Mouse (Mus musculus) lung, postnatal 0 days (tissue): ENCODE results near the gene Tmem60. TPM values are rescaled to one million over a fixed set of nuclear protein-coding genes. Genes with fewer than 3 reads are reported as not detected.

ENCODE experiments used
- ATAC-seq: fragments of 200-750 bp; cut with Nextera tagmentation; 2 replicates; pipeline ENCODE4 v1.8.0; 2017; ENCODE audit warnings: moderate library complexity
- DNase-seq: peaks from one replicate; pipeline ENCODE4 v3.0.0-alpha.2; 2016; ENCODE audit warnings: low spot score
- H3K27ac ChIP-seq: fragments of 300-500 bp; sonication (generic); 2 replicates; pipeline ENCODE4 v1.5.1; 2014; ENCODE audit warnings: antibody characterized with exemption, mild to moderate bottlenecking, low read length, mixed read lengths
- H3K27me3 ChIP-seq: fragments of 300-500 bp; sonication (generic); replicated peaks from 2 replicates; pipeline ENCODE4 v1.6.1; 2014; ENCODE audit warnings: low read length, mixed read lengths; ENCODE audit not compliant: insufficient read depth
- H3K36me3 ChIP-seq: fragments of 300-500 bp; sonication (generic); 2 replicates; pipeline ENCODE4 v1.6.1; 2014; ENCODE audit warnings: low read length, mixed read lengths; ENCODE audit not compliant: insufficient read depth
- H3K4me1 ChIP-seq: fragments of 300-500 bp; sonication (generic); 2 replicates; pipeline ENCODE4 v1.6.1; 2014; ENCODE audit warnings: antibody characterized with exemption, low read depth, low read length, mixed read lengths; ENCODE audit not compliant: insufficient read depth
- H3K4me2 ChIP-seq: fragments of 300-500 bp; sonication (generic); replicated peaks from 2 replicates; pipeline ENCODE4 v1.6.1; 2014; ENCODE audit warnings: low read depth, mild to moderate bottlenecking, low read length, moderate library complexity, mixed read lengths
- H3K4me3 ChIP-seq: fragments of 300-500 bp; sonication (generic); 2 replicates; pipeline ENCODE4 v1.5.1; 2014; ENCODE audit warnings: low read depth, low read length
- H3K9ac ChIP-seq: fragments of 300-500 bp; sonication (generic); replicated peaks from 2 replicates; pipeline ENCODE4 v1.6.1; 2014; ENCODE audit warnings: low read depth, mild to moderate bottlenecking
- H3K9me3 ChIP-seq: fragments of 300-500 bp; sonication (generic); 2 replicates; pipeline ENCODE4 v1.6.1; 2016; ENCODE audit warnings: low read length, mixed read lengths
- CTCF ChIP-seq: IDR thresholded peaks from 2 replicates; pipeline ENCODE4 v1.5.1; 2016; ENCODE audit warnings: antibody characterized with exemption, mild to moderate bottlenecking
- EP300 ChIP-seq: IDR thresholded peaks from 2 replicates; pipeline ENCODE4 v1.6.1; 2016; ENCODE audit warnings: antibody characterized with exemption, mild to moderate bottlenecking, control low read depth
- WGBS: fragments of 180-500 bp; shearing (Covaris S2); extraction: QIAGEN DNeasy Blood & Tissue Kit; methylation state at CpG from one replicate; pipeline ENCODE4 v1.1.7; 2014; 5-methylcytosine and 5-hydroxymethylcytosine counted together
- polyA plus RNA-seq: library from polyadenylated mRNA; unstranded; fragments of >200 nt; fragmentation: Nextera tagmentation; extraction: Ambion mirVana; gene quantifications from 2 replicates; pipeline ENCODE4 v1.2.1, GENCODE M21; 2015

Tmem60 gene
- polyA plus RNA-seq, 1 experiment from 2014 or later: 52.2 TPM

DNA sequence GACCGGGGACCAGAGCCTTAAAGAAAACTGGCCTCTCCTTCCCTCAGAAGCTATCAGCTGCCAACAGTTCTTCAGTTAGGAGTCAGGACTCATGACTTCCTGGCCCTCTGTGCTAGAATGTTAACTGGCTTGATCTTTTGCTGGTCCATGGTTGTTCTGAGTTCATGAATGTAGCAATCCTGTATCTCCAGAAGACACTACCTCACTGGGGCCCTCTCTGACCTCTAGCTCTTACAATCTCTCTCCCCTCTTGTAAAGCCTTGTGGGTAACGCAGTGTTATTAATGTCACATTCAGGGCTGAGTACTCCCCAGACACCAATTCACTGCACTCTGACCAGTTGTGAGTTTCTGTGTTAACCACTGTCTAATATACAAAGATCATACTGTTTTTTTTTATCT lies 22.7 kb downstream of the Tmem60 start:
- Histone ChIP-seq H3K4me3 (no peak overlapping the region), H3K4me1 (no peaks in the 10 kb centered on the region), H3K9me3 (no peaks in the 10 kb centered on the region), H3K4me2 (no peak overlapping the region), H3K27ac (no peak overlapping the region), H3K36me3 (peaks cover 13% of the 10 kb centered on the region; the same call in 1 of the 2 replicates), H3K9ac (no peak overlapping the region), H3K27me3 (no peaks in the 10 kb centered on the region)
- ATAC-seq (no peak), DNase-seq (no peak)
- WGBS: 94% methylated on average over 2 of the region's 2 CpGs
- no peak for TF ChIP-seq CTCF
- no peak for TF ChIP-seq EP300

DNA sequence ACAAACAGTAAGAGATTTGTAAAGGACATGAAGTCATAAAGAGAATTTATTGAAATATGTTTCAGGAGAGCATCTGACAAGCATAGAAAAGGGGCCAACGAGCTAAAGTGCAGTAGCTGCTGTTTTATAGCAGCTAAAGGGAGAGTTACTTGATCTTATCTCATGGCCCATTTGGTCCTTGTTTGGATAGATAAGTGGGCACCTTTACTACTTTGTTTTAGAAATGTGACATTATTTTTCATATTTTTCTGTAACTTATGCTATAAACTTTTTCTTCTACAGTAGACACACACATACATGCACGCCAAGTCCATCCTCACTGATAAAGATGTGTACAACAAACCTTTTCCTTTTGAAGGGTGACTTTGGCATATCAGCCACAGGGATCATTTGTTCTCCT lies 23.4 kb downstream of the Tmem60 start:
- 77% methylated on average over 2 of the region's 2 CpGs for WGBS
- no peak overlapping the region for H3K4me2 ChIP-seq
- H3K9me3 ChIP-seq: no peaks in the 10 kb centered on the region
- TF ChIP-seq CTCF (no peak), EP300 (no peak)
- H3K4me3 ChIP-seq: no peak overlapping the region
- no peak overlapping the region for H3K9ac ChIP-seq
- H3K4me1 ChIP-seq: no peaks in the 10 kb centered on the region
- no peak overlapping the region for H3K27ac ChIP-seq
- DNase-seq (no peak), ATAC-seq (no peak)
- H3K36me3 ChIP-seq: peaks cover 9% of the 10 kb centered on the region; the same call in 1 of the 2 replicates
- H3K27me3 ChIP-seq: no peaks in the 10 kb centered on the region

DNA sequence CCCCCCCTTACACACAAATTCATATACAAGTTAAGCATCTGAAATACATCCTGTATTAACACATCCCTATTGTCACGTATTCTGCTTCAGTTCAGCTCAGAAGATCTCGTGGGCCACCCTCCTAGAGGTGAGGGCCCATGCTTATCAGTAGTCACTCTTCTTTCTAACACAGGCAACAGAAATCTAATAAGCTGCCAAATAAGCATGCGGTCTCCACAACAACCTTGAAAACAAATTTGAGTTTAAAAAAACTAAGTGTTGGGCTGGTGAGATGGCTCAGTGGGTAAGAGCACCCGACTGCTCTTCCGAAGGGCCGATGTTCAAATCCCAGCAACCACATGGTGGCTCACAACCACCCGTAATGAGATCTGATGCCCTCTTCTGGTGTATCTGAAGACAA lies 24.2 kb downstream of the Tmem60 start:
- Histone ChIP-seq H3K27me3 (no peaks in the 10 kb centered on the region), H3K36me3 (peaks cover 9% of the 10 kb centered on the region; the same call in 1 of the 2 replicates), H3K4me2 (no peak overlapping the region), H3K9me3 (no peaks in the 10 kb centered on the region), H3K9ac (no peak overlapping the region), H3K4me3 (no peak overlapping the region), H3K27ac (no peak overlapping the region), H3K4me1 (no peaks in the 10 kb centered on the region)
- no peak for ATAC-seq
- no peak for TF ChIP-seq EP300
- no peak for TF ChIP-seq CTCF
- DNase-seq: no peak
- WGBS: 88% methylated on average over 7 of the region's 7 CpGs

DNA sequence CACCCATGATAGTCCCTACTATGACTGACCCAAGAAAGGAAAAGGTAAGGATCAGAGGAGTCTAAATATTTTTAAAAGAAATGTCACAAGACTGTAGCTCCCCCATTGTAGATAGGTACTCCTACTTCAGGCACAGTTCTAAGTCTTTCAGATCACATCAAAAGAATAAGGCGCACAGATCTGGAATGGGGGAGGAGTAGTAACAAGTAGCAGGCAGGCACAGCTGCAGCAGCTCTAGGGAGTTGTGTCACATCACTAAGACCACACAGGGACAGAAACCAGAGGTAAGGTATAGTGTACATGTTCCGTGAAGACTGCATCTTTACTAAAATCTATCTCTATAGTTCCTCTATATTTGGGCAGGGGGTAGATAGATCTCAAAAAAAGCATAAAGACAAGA lies 29.8 kb downstream of the Tmem60 start:
- no peak for TF ChIP-seq CTCF
- no peak for TF ChIP-seq EP300
- Histone ChIP-seq H3K9me3 (no peaks in the 10 kb centered on the region), H3K4me1 (no peaks in the 10 kb centered on the region), H3K36me3 (peaks cover 4% of the 10 kb centered on the region; the same call in 1 of the 2 replicates), H3K4me3 (no peak overlapping the region), H3K27ac (no peak overlapping the region), H3K4me2 (no peak overlapping the region), H3K9ac (no peak overlapping the region), H3K27me3 (no peaks in the 10 kb centered on the region)
- WGBS: 87% methylated on average over 2 of the region's 2 CpGs
- DNase-seq (no peak), ATAC-seq (no peak)

DNA sequence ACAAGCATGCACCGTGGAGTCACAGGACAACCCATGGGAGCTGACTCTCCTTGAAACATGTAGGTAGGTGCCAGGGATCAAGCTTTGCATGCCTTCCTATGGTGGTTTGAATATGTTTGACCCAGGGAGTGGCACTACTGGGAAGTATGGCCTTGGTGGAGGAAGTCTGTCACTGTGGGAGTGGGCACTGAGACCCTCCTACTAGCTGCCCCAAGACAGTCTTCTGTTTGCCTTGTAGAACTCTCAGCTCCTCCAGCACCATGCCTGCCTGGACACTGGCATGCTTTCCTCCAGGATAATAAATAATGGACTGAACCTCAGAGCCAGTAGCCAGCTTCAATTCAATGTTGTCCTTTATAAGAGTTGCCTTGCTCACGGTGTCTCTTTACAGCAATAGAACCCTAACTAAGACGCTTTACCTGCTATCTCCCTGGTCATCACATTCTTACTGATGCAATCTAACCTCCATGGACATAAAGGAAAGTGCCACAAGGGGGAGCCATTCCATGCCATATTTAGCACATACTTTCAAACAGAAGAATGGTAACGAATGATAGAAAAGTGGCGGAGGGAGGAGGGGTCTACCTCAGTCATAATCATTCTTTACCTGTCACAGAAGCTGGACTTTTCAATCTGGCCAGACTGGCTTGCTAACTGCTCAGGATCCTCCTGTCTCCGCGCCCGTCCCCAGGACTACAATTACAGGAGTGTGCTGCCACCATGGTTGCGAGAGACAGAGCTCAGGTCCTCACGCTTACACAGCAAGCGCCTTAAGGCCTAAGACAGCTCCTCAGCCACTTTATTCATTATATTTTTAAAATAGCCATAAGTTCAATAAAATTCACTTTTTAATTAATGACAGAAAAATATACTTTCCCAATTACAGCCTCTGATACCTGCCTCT lies 31.6 kb downstream of the Tmem60 start:
- H3K4me3 ChIP-seq: no peak overlapping the region
- H3K4me1 ChIP-seq: no peaks in the 10 kb centered on the region
- DNase-seq (peak; percentile 69), ATAC-seq (peak; percentile 41; the same call in 1 of the 2 replicates)
- H3K27ac ChIP-seq: no peak overlapping the region
- TF ChIP-seq EP300 (no peak), CTCF (peak; percentile 88)
- no peaks in the 10 kb centered on the region for H3K9me3 ChIP-seq
- no peak overlapping the region for H3K4me2 ChIP-seq
- no peaks in the 10 kb centered on the region for H3K27me3 ChIP-seq
- H3K9ac ChIP-seq: no peak overlapping the region
- no peaks in the 10 kb centered on the region for H3K36me3 ChIP-seq
- 73% methylated on average over 11 of the region's 11 CpGs for WGBS

DNA sequence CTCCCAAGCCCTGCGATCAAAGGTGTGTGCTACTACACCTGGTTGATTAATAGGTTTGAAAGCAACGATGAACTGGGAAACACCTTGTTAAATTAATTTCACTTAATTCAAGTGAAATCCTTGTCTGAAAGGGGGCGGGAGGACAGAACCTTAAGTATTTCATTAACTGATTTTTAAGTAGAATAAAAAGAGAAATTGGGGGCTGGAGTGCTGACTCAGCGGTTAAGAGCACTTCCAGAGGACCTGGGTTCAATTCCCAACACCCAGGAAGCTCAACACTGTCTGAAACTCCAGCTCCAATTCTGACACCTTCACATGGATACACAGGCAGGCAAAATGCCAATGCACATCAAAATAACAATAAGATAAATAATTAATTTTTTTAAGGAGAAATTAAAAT lies 37.0 kb downstream of the Tmem60 start:
- Histone ChIP-seq H3K4me1 (no peaks in the 10 kb centered on the region), H3K9me3 (no peaks in the 10 kb centered on the region), H3K4me3 (no peak overlapping the region), H3K9ac (no peak overlapping the region), H3K4me2 (no peak overlapping the region), H3K36me3 (0 out of 2 replicates have a peak, but pooled peaks cover 2% of the 10 kb centered on the region), H3K27me3 (no peaks in the 10 kb centered on the region), H3K27ac (no peak overlapping the region)
- 93% methylated on average over 4 of the region's 4 CpGs for WGBS
- no peak for DNase-seq
- TF ChIP-seq CTCF (no peak), EP300 (no peak)
- ATAC-seq: no peak
